Mouse (Mus musculus): ENCODE data around the gene Rap1gap2.

DNA sequence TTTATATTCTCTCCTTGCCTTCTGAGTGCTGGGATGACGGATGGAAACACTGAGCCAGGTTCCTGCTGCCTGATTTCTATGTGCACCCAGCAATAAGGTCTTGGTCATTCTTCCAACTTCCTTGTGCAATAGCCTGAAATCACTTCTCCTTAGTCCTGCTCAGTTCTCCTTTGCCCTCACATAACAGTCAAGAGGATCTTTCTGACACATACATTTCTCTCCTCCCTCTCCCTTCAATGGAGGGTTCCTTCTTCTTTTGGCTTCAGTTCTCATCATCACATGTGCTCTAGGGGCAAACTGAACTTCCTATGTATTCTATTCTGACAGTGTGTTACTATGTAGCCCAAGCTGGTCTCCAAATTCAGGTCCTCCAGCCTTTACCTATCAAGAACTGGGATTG, 37.3 kb upstream of the Rap1gap2 start:
- TF ChIP-seq EP300 (IDR thresholded peaks at IDR 0.05; ENCODE audit: low read length) (no peak), CTCF (conservative IDR thresholded peaks at IDR 0.05 in 1 of 2, IDR thresholded peaks at IDR 0.05 in 1 of 2; ENCODE audit: low read depth in 2 of 2, low read length in 2 of 2) (no peak), POLR2A (IDR thresholded peaks at IDR 0.05; ENCODE audit: low read depth, low read length) (no peak), HCFC1 (IDR thresholded peaks at IDR 0.05; ENCODE audit: low read depth, low read length) (no peak), MAX (IDR thresholded peaks at IDR 0.05; ENCODE audit: low read length) (no peak), RAD21 (IDR thresholded peaks at IDR 0.05; ENCODE audit: low read depth, low read length) (no peak), CHD2 (IDR thresholded peaks at IDR 0.05; ENCODE audit: low read length) (no peak), NRF1 (IDR thresholded peaks at IDR 0.05; ENCODE audit: low read depth, low read length) (no peak), JUND (conservative IDR thresholded peaks at IDR 0.05; ENCODE audit: low read depth, low read length) (no peak), KAT2A (IDR thresholded peaks at IDR 0.05; ENCODE audit: insufficient replicate concordance, low read length) (no peak), SIN3A (IDR thresholded peaks at IDR 0.05; ENCODE audit: low read length) (no peak), SMC3 (IDR thresholded peaks at IDR 0.05; ENCODE audit: low read depth, low read length) (no peak)
